Mouse (Mus musculus): ENCODE measurements around the gene Lpar3.

Lpar3 gene

GRCm38 (mm10) chr3:146260203-146260602 lies 39.4 kb downstream of the Lpar3 start:
- no peak for DNase-seq (ENCODE audit: low read depth, low spot score)

- no peak for DNase-seq (ENCODE audit: low read depth, low spot score)
These were observed 40.1 kb downstream of the Lpar3 start for GRCm38 (mm10) chr3:146260845-146261244.

GRCm38 (mm10) chr3:146262536-146262935 lies 41.8 kb downstream of the Lpar3 start:
- peak; percentile 69 for DNase-seq (ENCODE audit: low read depth, low spot score)

GRCm38 (mm10) chr3:146264146-146264545 lies 43.4 kb downstream of the Lpar3 start:
- DNase-seq (ENCODE audit: low read depth, low spot score): no peak

GRCm38 (mm10) chr3:146265545-146266130 lies 44.9 kb downstream of the Lpar3 start:
- no peak for DNase-seq (ENCODE audit: low read depth, low spot score)

- no peak for DNase-seq (ENCODE audit: low read depth, low spot score)
These were observed 47.5 kb downstream of the Lpar3 start for GRCm38 (mm10) chr3:146268024-146268801.

GRCm38 (mm10) chr3:146274503-146274902 lies 53.7 kb downstream of the Lpar3 start:
- DNase-seq (ENCODE audit: low read depth, low spot score): no peak

- no peak for DNase-seq (ENCODE audit: low read depth, low spot score)
These were observed 54.7 kb downstream of the Lpar3 start for GRCm38 (mm10) chr3:146275360-146276025.

- no peak for DNase-seq (ENCODE audit: low read depth, low spot score)
These were observed 55.3 kb downstream of the Lpar3 start for GRCm38 (mm10) chr3:146276026-146276409.

- no peak for DNase-seq (ENCODE audit: low read depth, low spot score)
These were observed 56.2 kb downstream of the Lpar3 start for GRCm38 (mm10) chr3:146276991-146277390.

GRCm38 (mm10) chr3:146277456-146277855 lies 56.7 kb downstream of the Lpar3 start:
- DNase-seq (ENCODE audit: low read depth, low spot score): peak; percentile 35

- no peak for DNase-seq (ENCODE audit: low read depth, low spot score)
These were observed 57.7 kb downstream of the Lpar3 start for GRCm38 (mm10) chr3:146278195-146279140.

GRCm38 (mm10) chr3:146283732-146284361 lies 63.1 kb downstream of the Lpar3 start:
- DNase-seq (ENCODE audit: low read depth, low spot score): no peak

GRCm38 (mm10) chr3:146286118-146286517 lies 65.4 kb downstream of the Lpar3 start:
- no peak for DNase-seq (ENCODE audit: low read depth, low spot score)

GRCm38 (mm10) chr3:146291928-146292327 lies 71.2 kb downstream of the Lpar3 start:
- DNase-seq (ENCODE audit: low read depth, low spot score): no peak

GRCm38 (mm10) chr3:146292515-146292914 lies 71.8 kb downstream of the Lpar3 start:
- DNase-seq (ENCODE audit: low read depth, low spot score): no peak

GRCm38 (mm10) chr3:146302451-146302850 lies 81.7 kb downstream of the Lpar3 start:
- no peak for DNase-seq (ENCODE audit: low read depth, low spot score)

GRCm38 (mm10) chr3:146303194-146303593 lies 82.4 kb downstream of the Lpar3 start:
- peak; percentile 46 for DNase-seq (ENCODE audit: low read depth, low spot score)

GRCm38 (mm10) chr3:146304556-146305405 lies 84.0 kb downstream of the Lpar3 start:
- no peak for DNase-seq (ENCODE audit: low read depth, low spot score)

GRCm38 (mm10) chr3:146307341-146307740 lies 86.6 kb downstream of the Lpar3 start:
- DNase-seq (ENCODE audit: low read depth, low spot score): peak; percentile 89
